ENCODE assay signal across 8 mouse cellular contexts in the genomic region with DNA sequence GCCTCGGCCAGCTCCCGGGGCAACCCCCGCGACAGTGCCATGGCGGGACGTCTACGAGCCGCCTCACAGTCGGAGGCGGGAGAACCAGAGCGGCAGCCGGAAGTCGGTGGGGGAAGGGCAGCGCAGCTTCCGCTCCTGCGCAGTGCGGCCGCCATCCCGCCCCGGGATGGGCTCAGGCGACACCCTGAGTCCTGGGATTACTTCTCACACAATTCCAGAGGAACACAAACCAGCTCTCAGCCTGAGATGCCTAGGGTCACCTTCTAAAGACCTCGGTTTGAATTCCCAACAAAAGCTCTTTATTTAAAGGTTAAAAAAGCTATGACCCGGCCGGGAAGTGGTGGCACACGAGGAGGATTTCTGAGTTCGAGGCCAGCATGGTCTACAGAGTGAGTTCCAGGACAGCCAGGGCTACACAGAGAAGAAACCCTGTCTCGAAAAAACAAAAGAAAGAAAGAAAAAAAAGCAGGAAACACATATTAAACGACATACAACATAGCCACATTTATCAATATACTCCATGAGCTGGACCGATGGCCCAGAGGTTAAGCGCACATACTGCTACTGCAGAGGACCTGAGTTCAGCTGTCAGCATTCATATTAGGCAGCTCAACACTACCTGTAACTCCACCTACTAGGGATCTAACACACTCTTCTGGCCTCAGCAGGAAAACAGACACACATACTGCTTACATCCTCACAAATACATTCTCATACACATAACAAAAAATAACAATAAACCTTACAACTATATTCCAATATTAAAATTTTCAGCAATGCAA. TPM values are rescaled to one million over a fixed set of nuclear protein-coding genes. Genes with fewer than 3 reads are reported as not detected.
DNase-seq lines count a peak whose midpoint lies in the region; ATAC-seq and TF ChIP-seq lines count a peak whose summit lies in the region.

No protein-coding gene starts in this region.

- peak; percentile 91 for DNase-seq in 3134 (ENCODE audit: extremely low read depth, insufficient read length, low spot score)
- peak; percentile 94 to 95 for DNase-seq in adrenal gland, postnatal 36 days
- DNase-seq in heart, adult 8-10 months (ENCODE audit: low spot score) = peak; percentile 93
- peak; percentile 94 for DNase-seq in kidney, adult 9 months
- DNase-seq in limb, embryonic 14.5 days (ENCODE audit: low spot score) = peak; percentile 92
- peak; percentile 91 for DNase-seq in midbrain, postnatal 0 days (ENCODE audit: low spot score)
- peak; percentile 82 to 87 for DNase-seq in spleen, postnatal 14 days (ENCODE audit: low spot score in 2 of 2)

- peak; percentile 92; the same call in 1 of the 2 replicates for TF ChIP-seq POLR2A in limb, embryonic 14.5 days (IDR thresholded peaks at IDR 0.05; ENCODE audit: borderline replicate concordance, extremely low read depth, insufficient read depth, insufficient read length)

- H3K4me3 ChIP-seq in embryonic facial prominence, embryonic 13.5 days = peak overlapping the region; percentile 78
- H3K4me3 ChIP-seq in limb, embryonic 14.5 days (replicated peaks; ENCODE audit: low read length) = peak overlapping the region; percentile 94
- peak overlapping the region; percentile 88 for H3K4me3 ChIP-seq in midbrain, postnatal 0 days (ENCODE audit: low read depth, low read length)

- peak overlapping the region; percentile 67 for H3K4me2 ChIP-seq in embryonic facial prominence, embryonic 13.5 days
- peak overlapping the region; percentile 82 for H3K4me2 ChIP-seq in limb, embryonic 14.5 days (replicated peaks; ENCODE audit: low read depth, low read length, severe bottlenecking)
- peak overlapping the region; percentile 65 for H3K4me2 ChIP-seq in midbrain, postnatal 0 days (ENCODE audit: low read depth, low read length, poor library complexity, severe bottlenecking)

- no peaks in the 10 kb centered on the region for H3K9me3 ChIP-seq in embryonic facial prominence, embryonic 13.5 days
- no peaks in the 10 kb centered on the region for H3K9me3 ChIP-seq in limb, embryonic 14.5 days (ENCODE audit: control insufficient read depth, low read length)
- no peaks in the 10 kb centered on the region for H3K9me3 ChIP-seq in midbrain, postnatal 0 days (ENCODE audit: low read length)

- H3K27me3 ChIP-seq in embryonic facial prominence, embryonic 13.5 days = no peaks in the 10 kb centered on the region
- H3K27me3 ChIP-seq in limb, embryonic 14.5 days (ENCODE audit: control insufficient read depth, insufficient read depth, low read length) = no peaks in the 10 kb centered on the region
- no peaks in the 10 kb centered on the region for H3K27me3 ChIP-seq in midbrain, postnatal 0 days (ENCODE audit: insufficient read depth, low read length)

- H3K36me3 ChIP-seq in embryonic facial prominence, embryonic 13.5 days = peaks cover 16% of the 10 kb centered on the region
- H3K36me3 ChIP-seq in limb, embryonic 14.5 days (ENCODE audit: control insufficient read depth, insufficient read depth, low read length) = peaks cover 15% of the 10 kb centered on the region
- peaks cover 3% of the 10 kb centered on the region; the same call in 1 of the 2 replicates for H3K36me3 ChIP-seq in midbrain, postnatal 0 days (ENCODE audit: insufficient read depth, low read length)

- 8% methylated on average over 30 of the region's 30 CpGs for WGBS in embryonic facial prominence, embryonic 13.5 days
- WGBS in limb, embryonic 14.5 days = 10% methylated on average over 29 of the region's 30 CpGs
- WGBS in midbrain, postnatal 0 days = 9% methylated on average over 30 of the region's 30 CpGs

- peak overlapping the region; percentile 97 for H3K9ac ChIP-seq in embryonic facial prominence, embryonic 13.5 days
- peak overlapping the region; percentile 95 for H3K9ac ChIP-seq in limb, embryonic 14.5 days (ENCODE audit: low read depth, low read length, severe bottlenecking)
- H3K9ac ChIP-seq in midbrain, postnatal 0 days (replicated peaks; ENCODE audit: low read length, poor library complexity, severe bottlenecking) = peak overlapping the region; percentile 90

- H3K27ac ChIP-seq in embryonic facial prominence, embryonic 13.5 days = peak overlapping the region; percentile 93
- H3K27ac ChIP-seq in limb, embryonic 14.5 days (replicated peaks; ENCODE audit: low read depth, low read length) = peak overlapping the region; percentile 92
- peak overlapping the region; percentile 84 for H3K27ac ChIP-seq in midbrain, postnatal 0 days (ENCODE audit: low read depth, low read length)

- ATAC-seq in embryonic facial prominence, embryonic 13.5 days (ENCODE audit: insufficient number of reproducible peaks, insufficient read depth, low FRiP score, low TSS enrichment, low read depth) = peak; percentile 90
- ATAC-seq in limb, embryonic 14.5 days (ENCODE audit: low FRiP score, low read depth) = peak; percentile 94
- peak; percentile 95 for ATAC-seq in midbrain, postnatal 0 days (ENCODE audit: low FRiP score)

- TF ChIP-seq CTCF in midbrain, postnatal 0 days (IDR thresholded peaks at IDR 0.05) = no peak

- peaks cover 11% of the 10 kb centered on the region; the same call in 1 of the 2 replicates for H3K4me1 ChIP-seq in embryonic facial prominence, embryonic 13.5 days
- H3K4me1 ChIP-seq in limb, embryonic 14.5 days (ENCODE audit: control insufficient read depth, insufficient read depth, low read length) = peaks cover 3% of the 10 kb centered on the region; the same call in 1 of the 2 replicates
- no peaks in the 10 kb centered on the region for H3K4me1 ChIP-seq in midbrain, postnatal 0 days (ENCODE audit: insufficient read depth, low read length)

RNA-seq across cellular contexts. Expression of gene Uba2, which starts 0.7 kb away (rescaled TPM):
- 10 to 100 TPM; 74.8 to 76.1 TPM for total RNA-seq in adrenal gland, postnatal 36 days (2021)
- 226 and 239 TPM in 2 replicates for polyA plus RNA-seq in embryonic facial prominence, embryonic 13.5 days (2015; fragmentation: Nextera tagmentation; extraction: Ambion mirVana)
- 10 to 100 TPM; 26.8 to 32.8 (median 29.9) TPM for total RNA-seq in heart, adult 8-10 months (2022)
- polyA plus RNA-seq in limb, embryonic 14.5 days (2012; rRNA removed) = 132 and 147 TPM in 2 replicates
- polyA plus RNA-seq in limb, embryonic 14.5 days (2014; fragmentation: Nextera tagmentation; extraction: Ambion mirVana) = 182 and 195 TPM in 2 replicates
- total RNA-seq in midbrain, postnatal 0 days (2014; rRNA removed) = 142 and 145 TPM in 2 replicates
- 119 and 120 TPM in 2 replicates for polyA plus RNA-seq in midbrain, postnatal 0 days (2015; fragmentation: Nextera tagmentation; extraction: Ambion mirVana)

RNA-seq across cellular contexts. Expression of gene Pdcd2l, which starts 27.8 kb away (rescaled TPM):
- 10 to 100 TPM; 21.8 to 23.9 TPM for total RNA-seq in adrenal gland, postnatal 36 days (2021)
- 59.4 and 70.0 TPM in 2 replicates for polyA plus RNA-seq in embryonic facial prominence, embryonic 13.5 days (2015; fragmentation: Nextera tagmentation; extraction: Ambion mirVana)
- total RNA-seq in heart, adult 8-10 months (2022) = 10 to 100 TPM; 19.2 to 21.2 (median 20.1) TPM
- polyA plus RNA-seq in limb, embryonic 14.5 days (2012; rRNA removed) = 44.0 and 44.5 TPM in 2 replicates
- polyA plus RNA-seq in limb, embryonic 14.5 days (2014; fragmentation: Nextera tagmentation; extraction: Ambion mirVana) = 49.9 and 57.1 TPM in 2 replicates
- 35.0 and 39.7 TPM in 2 replicates for total RNA-seq in midbrain, postnatal 0 days (2014; rRNA removed)
- polyA plus RNA-seq in midbrain, postnatal 0 days (2015; fragmentation: Nextera tagmentation; extraction: Ambion mirVana) = 64.4 and 68.0 TPM in 2 replicates

RNA-seq across cellular contexts. Expression of gene Wtip, which starts 35.6 kb away (rescaled TPM):
- 10 to 100 TPM; 24.6 to 29.1 TPM for total RNA-seq in adrenal gland, postnatal 36 days (2021)
- 6.8 and 9.2 TPM in 2 replicates for polyA plus RNA-seq in embryonic facial prominence, embryonic 13.5 days (2015; fragmentation: Nextera tagmentation; extraction: Ambion mirVana)
- total RNA-seq in heart, adult 8-10 months (2022) = 1 to 10 TPM; 6.2 to 9.5 (median 8.8) TPM
- 62.4 and 77.4 TPM in 2 replicates for polyA plus RNA-seq in limb, embryonic 14.5 days (2012; rRNA removed)
- polyA plus RNA-seq in limb, embryonic 14.5 days (2014; fragmentation: Nextera tagmentation; extraction: Ambion mirVana) = 8.6 and 10.8 TPM in 2 replicates
- 31.0 and 37.2 TPM in 2 replicates for total RNA-seq in midbrain, postnatal 0 days (2014; rRNA removed)
- 2.1 and 2.5 TPM in 2 replicates for polyA plus RNA-seq in midbrain, postnatal 0 days (2015; fragmentation: Nextera tagmentation; extraction: Ambion mirVana)

Comparison
In these comparisons a context has a peak if more than half of its experiments do, and no peak if none do; other contexts are left out.
1. Peak in every context shown above with its lines: DNase-seq, ATAC-seq, H3K4me3 ChIP-seq and H3K27ac ChIP-seq.